Mouse (Mus musculus) C2C12 (cell line): Measurements from ENCODE around the gene Dhrs7b. TPM values are rescaled to one million over a fixed set of nuclear protein-coding genes. Genes with fewer than 3 reads are reported as not detected.

Experiments
- H3K27me3 ChIP-seq: one replicate; pipeline ENCODE4 v1.6.1; 2011; ENCODE audit not compliant: control insufficient read depth, insufficient read depth, insufficient read length
- H3K36me3 ChIP-seq: one replicate; pipeline ENCODE4 v1.6.1; 2011; ENCODE audit not compliant: control insufficient read depth, insufficient read depth
- H3K4me3 ChIP-seq: one replicate; pipeline ENCODE4 v1.5.1; 2011; ENCODE audit warnings: mild to moderate bottlenecking, control low read depth; ENCODE audit not compliant: poor library complexity, insufficient read depth, severe bottlenecking
- H3K79me2 ChIP-seq: one replicate; pipeline ENCODE4 v1.6.1; 2011; ENCODE audit not compliant: control insufficient read depth, insufficient read depth
- H3K79me3 ChIP-seq: one replicate; pipeline ENCODE4 v1.6.1; 2011; ENCODE audit warnings: low read depth, control low read depth
- H3ac ChIP-seq: one replicate; pipeline ENCODE3; 2011; ENCODE audit warnings: low read depth; ENCODE audit not compliant: control insufficient read depth, insufficient read length
- CEBPB ChIP-seq: IDR thresholded peaks from one replicate; pipeline ENCODE4 v1.6.1; 2011; ENCODE audit warnings: low read depth, mild to moderate bottlenecking, control low read depth, moderate library complexity
- CTCF ChIP-seq: IDR thresholded peaks from one replicate; pipeline ENCODE4 v1.5.1; 2011; ENCODE audit not compliant: control insufficient read depth, insufficient read depth, insufficient read length
- FOSL1 ChIP-seq: IDR thresholded peaks from one replicate; pipeline ENCODE4 v1.8.0; 2011; ENCODE audit warnings: mild to moderate bottlenecking, low read length; ENCODE audit not compliant: poor library complexity, insufficient read depth, severe bottlenecking
- MAX ChIP-seq: IDR thresholded peaks from one replicate; pipeline ENCODE4 v1.6.1; 2011; ENCODE audit warnings: mild to moderate bottlenecking, control low read depth
- MYOD1 ChIP-seq: IDR thresholded peaks from one replicate; pipeline ENCODE4 v1.6.1; 2011; ENCODE audit warnings: low read depth; ENCODE audit not compliant: control insufficient read depth, insufficient read length
- MYOG ChIP-seq: IDR thresholded peaks from one replicate; pipeline ENCODE4 v1.6.1; 2011; ENCODE audit not compliant: control insufficient read depth, insufficient read length; ENCODE audit errors: extremely low read depth
- USF1 ChIP-seq: IDR thresholded peaks from one replicate; pipeline ENCODE4 v1.6.1; 2011; ENCODE audit warnings: low read depth, mild to moderate bottlenecking, control low read depth, moderate library complexity
- polyA plus RNA-seq: library from polyadenylated mRNA; unstranded; fragments of >200 nt; fragmentation: generic; extraction: Trizol; gene quantifications from one replicate; pipeline ENCODE4 v1.2.1, GENCODE M21; 2012; ENCODE audit warnings: missing spikeins

Gene Dhrs7b
- polyA plus RNA-seq, 1 experiment, result 46.4 TPM

- no peak overlapping the region for H3K4me3 ChIP-seq
- no peaks in the 10 kb centered on the region for H3K79me3 ChIP-seq
- TF ChIP-seq MYOG (no peak), USF1 (no peak), MYOD1 (no peak), MAX (no peak), CTCF (no peak), FOSL1 (no peak), CEBPB (no peak)
- peaks cover 54% of the 10 kb centered on the region for H3K36me3 ChIP-seq
- H3K79me2 ChIP-seq, result no peaks in the 10 kb centered on the region
- H3ac ChIP-seq, result no peak overlapping the region
- no peaks in the 10 kb centered on the region for H3K27me3 ChIP-seq
Measured at GRCm38 (mm10) chr11:60799977-60800376, 30.5 kb upstream of the Dhrs7b start.

DNA sequence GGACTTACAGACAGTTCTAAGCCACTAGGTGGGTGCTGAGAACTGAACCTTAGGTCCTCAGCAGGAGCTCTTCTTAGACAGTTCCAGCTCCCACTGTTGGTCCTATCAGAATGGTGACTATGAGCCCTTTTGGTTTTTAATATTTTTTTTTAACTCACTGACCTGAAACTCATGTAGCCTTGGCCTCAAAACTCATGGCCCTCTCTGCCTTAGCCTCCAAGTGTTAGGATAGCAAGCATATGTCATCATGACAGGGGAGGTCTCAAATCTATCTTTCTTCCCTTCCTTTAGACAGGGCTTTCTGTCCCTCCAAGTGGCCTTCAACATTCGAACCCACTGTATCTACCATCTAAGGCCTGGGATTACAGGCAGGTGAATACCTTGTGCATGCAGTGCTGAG, 29.5 kb upstream of the Dhrs7b start:
- Histone ChIP-seq H3ac (no peak overlapping the region), H3K4me3 (no peak overlapping the region), H3K36me3 (peaks cover 53% of the 10 kb centered on the region), H3K79me3 (no peaks in the 10 kb centered on the region), H3K27me3 (no peaks in the 10 kb centered on the region), H3K79me2 (peaks cover 2% of the 10 kb centered on the region)
- TF ChIP-seq CEBPB (no peak), MYOD1 (no peak), CTCF (no peak), MYOG (no peak), USF1 (no peak), MAX (no peak), FOSL1 (no peak)

DNA sequence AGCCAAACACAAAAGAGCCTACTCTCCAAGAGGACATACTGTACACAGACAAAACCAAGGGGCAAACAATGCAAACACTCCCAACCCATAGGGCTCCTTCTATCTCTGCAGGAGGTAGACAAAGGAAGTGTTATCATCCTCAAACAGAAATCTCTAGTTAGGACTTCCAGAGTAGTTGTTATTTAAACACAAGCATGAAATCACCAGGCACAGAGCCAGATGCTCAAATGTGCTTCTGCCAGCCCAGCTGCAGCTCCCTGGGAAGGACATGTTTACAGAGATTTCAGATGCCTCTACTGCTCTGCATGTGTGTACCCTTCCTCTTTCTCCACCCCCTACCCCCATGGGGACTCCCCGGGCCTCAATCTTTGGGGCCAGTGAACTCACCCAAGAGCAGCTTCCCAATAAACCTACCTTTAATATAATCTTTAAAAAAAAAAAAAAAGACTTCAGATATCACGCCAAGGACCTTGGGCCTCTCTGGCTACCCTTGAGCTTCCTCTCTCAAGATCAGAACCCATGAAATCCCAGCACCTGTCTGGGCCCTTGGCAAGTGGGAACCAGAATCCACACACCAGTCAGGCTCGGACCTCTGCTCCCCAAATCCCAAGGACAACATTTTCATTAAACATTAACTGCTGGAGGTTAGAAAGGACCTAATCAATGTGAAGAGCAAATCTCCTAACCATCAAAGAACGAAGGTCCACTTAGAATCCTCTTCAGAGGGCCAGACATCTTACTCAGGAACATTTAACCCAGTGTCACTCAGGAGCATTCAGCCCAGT, 22.0 kb upstream of the Dhrs7b start:
- Histone ChIP-seq H3K79me3 (peaks cover 32% of the 10 kb centered on the region), H3K79me2 (peaks cover 52% of the 10 kb centered on the region), H3K27me3 (no peaks in the 10 kb centered on the region), H3ac (no peak overlapping the region), H3K4me3 (no peak overlapping the region), H3K36me3 (peaks cover 15% of the 10 kb centered on the region)
- TF ChIP-seq MAX, result no peak
- TF ChIP-seq FOSL1, result no peak
- no peak for TF ChIP-seq USF1
- TF ChIP-seq MYOD1, result no peak
- TF ChIP-seq CTCF, result no peak
- TF ChIP-seq MYOG, result no peak
- TF ChIP-seq CEBPB, result no peak

- Histone ChIP-seq H3K27me3 (no peaks in the 10 kb centered on the region), H3K4me3 (no peak overlapping the region), H3ac (no peak overlapping the region), H3K79me3 (peaks cover 32% of the 10 kb centered on the region), H3K36me3 (peaks cover 15% of the 10 kb centered on the region), H3K79me2 (peaks cover 52% of the 10 kb centered on the region)
- no peak for TF ChIP-seq CEBPB
- no peak for TF ChIP-seq USF1
- TF ChIP-seq MYOD1, result no peak
- TF ChIP-seq MYOG, result no peak
- no peak for TF ChIP-seq FOSL1
- no peak for TF ChIP-seq CTCF
- TF ChIP-seq MAX, result no peak
Measured at GRCm38 (mm10) chr11:60809546-60809945, 20.9 kb upstream of the Dhrs7b start.

- Histone ChIP-seq H3K79me2 (peaks cover 52% of the 10 kb centered on the region), H3ac (peak overlapping the region; percentile 41), H3K79me3 (peaks cover 32% of the 10 kb centered on the region), H3K4me3 (peak overlapping the region; percentile 55), H3K27me3 (no peaks in the 10 kb centered on the region), H3K36me3 (peaks cover 15% of the 10 kb centered on the region)
- TF ChIP-seq MAX (no peak), CTCF (no peak), CEBPB (no peak), USF1 (no peak), FOSL1 (no peak), MYOG (no peak), MYOD1 (no peak)
Measured at GRCm38 (mm10) chr11:60810046-60810965, 20.1 kb upstream of the Dhrs7b start.
